Mouse (Mus musculus): ENCODE measurements around the gene Card19.

Gene Card19

GRCm38 (mm10) chr13:49215504-49216219 is at the start of gene Card19:
Gene Card19, minus strand, starts transcription at chr13:49216037.
- peak; percentile 97 for DNase-seq

DNA sequence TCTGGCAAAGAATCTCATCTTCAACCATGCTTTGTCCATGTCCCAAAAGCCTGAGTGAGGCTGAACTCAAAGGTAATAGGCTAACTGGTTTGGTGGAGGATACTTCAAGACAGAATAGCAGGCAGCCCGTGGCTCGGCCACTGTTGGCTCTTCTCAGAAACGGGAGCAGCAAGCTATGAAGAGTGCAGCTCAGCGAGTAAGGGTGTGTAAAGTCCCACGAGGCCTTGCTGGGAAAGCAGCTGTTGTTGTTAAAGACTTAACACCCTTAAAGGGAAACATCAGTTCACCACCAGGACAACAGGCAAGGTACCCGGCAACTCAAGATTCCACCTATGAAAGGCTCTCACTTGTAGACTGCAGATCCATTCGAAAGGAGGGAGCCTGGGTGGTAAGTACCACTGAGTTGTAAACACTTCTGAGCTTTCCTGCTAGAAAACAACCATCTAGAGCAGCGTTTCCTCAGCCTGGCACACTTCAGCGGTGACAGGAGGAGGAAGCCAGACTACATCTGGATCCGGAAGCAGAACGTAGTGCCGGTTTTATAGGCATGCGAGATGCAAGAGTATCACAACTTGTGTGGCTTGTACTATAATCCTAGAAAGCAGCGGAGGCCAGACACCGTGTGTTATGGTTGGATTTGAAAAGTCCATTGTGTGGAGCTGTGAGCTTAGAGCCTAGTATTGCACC is 44.3 kb upstream of the Card19 start:
- no peak for DNase-seq

DNA sequence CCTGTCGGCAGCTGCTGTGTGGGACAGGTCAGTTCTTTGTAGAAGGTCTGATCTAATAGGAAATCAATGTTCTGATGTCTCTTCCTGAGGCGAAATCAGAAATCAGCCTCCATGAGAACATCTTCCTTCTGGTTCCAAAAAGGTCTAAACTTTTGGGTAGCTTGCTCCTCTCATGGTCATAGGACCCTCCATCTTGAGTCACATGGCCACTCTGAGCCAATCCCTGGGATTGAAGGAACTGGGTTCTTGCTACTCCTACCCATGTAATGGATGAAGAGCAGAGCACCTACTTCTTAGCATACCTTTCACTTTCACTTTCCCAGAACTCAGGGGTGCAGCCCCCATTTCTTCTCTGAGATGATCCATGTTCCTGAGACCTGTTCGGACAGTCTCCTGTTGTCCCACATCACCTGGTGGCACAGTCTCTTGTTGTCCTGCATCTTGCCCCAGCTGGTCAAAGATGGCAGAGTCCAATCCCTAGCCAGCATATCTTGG is 42.0 kb upstream of the Card19 start:
- no peak for DNase-seq

DNA sequence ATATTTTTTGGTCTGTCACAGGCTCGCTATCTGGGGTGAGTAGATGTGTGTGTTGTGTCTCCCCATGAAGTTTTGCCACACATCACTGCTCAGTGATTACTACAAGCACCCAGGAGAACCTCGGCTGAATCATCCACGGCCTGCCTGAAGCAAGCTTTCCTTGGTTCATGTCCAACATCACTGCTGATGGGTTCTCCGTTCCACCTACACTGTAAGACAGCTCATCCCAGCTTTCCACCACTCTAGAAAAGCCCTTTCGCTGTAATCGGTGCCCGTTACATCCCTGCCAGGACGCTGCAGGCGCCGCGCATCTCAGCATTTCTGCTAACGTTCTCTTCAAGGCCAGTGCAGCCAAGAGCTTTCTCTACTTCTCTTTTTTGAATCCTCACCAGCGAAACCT is 36.9 kb upstream of the Card19 start:
- DNase-seq, result no peak

- DNase-seq, result no peak
Observed at GRCm38 (mm10) chr13:49252113-49252512, 36.3 kb upstream of the Card19 start.

DNA sequence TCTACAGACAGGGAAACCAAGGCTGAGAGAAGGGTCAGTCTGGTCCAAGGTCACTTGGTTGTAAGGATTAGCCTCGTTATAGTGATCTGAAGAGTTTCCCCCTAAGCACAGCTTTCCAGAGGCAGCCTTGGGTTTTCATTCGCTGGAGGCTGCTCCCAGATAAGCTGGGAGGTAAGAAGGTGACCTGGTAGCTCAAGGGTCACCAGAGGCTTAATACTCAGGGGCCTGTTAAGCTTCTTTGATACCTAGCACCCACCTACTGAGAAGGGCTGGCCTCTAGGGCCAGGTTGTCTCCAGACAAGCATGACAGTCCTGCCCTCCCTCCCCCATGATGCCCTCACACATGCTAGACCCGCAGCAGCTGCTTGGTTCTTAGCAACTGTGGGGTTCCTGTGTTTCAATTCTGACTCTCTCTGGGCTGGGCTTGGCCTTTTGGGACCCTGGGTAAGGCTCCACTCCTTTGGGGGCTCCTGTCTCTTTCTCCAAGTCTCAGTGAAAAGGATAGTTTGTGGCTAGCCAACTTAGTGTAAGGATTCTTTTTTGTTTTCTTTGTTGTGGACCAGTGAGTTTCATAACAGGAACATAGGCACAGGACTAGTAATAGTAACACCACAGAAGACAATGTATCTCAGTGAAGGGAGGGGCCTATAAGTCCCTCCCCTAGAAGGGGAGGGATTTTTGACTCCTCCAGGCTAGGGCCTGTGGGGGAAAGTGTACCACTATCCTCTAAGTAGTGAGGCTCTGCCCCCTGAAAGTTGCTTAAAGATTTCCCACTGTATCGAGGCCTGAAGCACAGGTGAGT is 35.1 kb upstream of the Card19 start:
- DNase-seq, result no peak

GRCm38 (mm10) chr13:49249634-49250033 is 33.8 kb upstream of the Card19 start:
- no peak for DNase-seq

DNA sequence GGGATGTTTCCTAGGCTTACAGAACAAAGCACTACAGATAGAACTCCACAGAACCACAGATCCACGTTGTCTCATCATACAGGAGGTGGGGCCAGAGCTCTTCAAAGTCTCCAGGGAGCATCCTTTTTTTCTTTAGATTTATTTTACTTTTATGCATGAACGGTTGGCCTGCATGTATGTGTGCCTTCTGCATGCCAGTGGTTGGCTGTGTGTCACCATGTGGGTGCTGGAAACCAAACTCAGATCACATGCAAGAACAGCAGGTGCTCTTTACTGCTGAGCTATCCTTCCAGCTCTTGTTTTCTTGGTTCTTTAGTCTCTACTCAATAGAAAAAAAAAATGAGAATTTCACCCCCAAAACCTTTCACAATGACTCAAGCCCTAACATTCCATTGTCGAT is 33.1 kb upstream of the Card19 start:
- no peak for DNase-seq

- no peak for DNase-seq
Observed at GRCm38 (mm10) chr13:49248467-49248862, 32.6 kb upstream of the Card19 start, which contains the start of gene Susd3. Gene Susd3, minus strand, starts transcription at chr13:49248706.

DNA sequence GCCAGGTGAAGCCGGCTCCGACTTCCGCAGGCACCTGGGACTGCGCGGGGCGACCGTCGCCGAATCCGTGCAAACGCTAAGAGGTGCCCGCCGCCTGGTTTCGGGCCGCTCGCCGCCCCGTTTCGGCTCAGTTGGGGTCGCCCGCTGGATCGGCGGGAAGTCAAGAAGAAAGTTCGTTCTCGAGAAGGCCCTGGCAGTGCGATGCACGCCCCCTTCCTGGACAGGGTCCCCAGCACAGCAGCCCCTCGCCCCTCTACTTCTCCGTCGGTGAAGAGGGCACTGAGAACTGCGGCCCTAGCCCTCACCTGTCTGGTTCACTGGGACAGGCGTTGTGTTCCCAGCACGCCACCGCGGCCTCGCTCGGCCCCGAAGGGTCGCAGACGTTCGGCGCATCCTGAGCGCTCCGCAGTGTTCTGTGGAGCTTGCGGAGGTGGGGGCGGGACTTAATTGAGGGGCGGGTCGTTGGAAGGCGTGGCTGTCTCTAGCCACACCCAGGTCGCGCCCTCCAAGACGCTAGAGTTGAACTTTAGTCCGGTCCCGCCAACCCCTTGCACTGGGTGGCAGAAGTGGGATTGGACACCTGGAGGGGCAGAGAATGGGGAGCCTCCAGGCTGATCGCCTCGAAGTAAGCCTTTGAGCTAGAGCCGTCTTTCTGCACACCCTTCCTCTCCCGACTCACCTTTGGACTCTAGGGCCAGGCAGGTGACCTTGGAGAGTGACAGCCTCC is 32.1 kb upstream of the Card19 start:
- DNase-seq, result peak; percentile 72

- DNase-seq, result no peak
Observed at GRCm38 (mm10) chr13:49247232-49247739, 31.4 kb upstream of the Card19 start.

DNA sequence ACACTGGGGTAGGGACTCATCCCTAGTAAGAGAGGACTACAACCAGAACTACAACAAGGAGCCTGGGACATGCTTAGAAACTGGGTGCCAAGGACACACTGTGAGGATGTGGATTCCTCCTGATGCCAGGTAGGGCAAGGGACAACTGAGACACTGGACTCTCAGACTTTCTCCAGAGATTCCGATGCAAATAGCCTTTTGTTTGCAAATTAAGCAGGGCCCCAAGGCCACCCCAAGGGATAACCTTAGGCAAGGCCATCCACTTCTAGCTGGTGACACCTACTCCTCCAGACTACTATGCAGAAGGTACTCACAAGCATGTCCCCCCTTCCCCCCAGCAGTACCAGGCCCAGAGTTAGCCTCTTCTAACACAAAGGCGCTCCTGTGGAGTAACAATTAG is 30.8 kb upstream of the Card19 start:
- no peak for DNase-seq

- DNase-seq, result no peak
Observed at GRCm38 (mm10) chr13:49246011-49246410, 30.2 kb upstream of the Card19 start.

- DNase-seq, result no peak
Observed at GRCm38 (mm10) chr13:49245251-49245650, 29.4 kb upstream of the Card19 start.

- DNase-seq, result no peak
Observed at GRCm38 (mm10) chr13:49243492-49243891, 27.7 kb upstream of the Card19 start.

DNA sequence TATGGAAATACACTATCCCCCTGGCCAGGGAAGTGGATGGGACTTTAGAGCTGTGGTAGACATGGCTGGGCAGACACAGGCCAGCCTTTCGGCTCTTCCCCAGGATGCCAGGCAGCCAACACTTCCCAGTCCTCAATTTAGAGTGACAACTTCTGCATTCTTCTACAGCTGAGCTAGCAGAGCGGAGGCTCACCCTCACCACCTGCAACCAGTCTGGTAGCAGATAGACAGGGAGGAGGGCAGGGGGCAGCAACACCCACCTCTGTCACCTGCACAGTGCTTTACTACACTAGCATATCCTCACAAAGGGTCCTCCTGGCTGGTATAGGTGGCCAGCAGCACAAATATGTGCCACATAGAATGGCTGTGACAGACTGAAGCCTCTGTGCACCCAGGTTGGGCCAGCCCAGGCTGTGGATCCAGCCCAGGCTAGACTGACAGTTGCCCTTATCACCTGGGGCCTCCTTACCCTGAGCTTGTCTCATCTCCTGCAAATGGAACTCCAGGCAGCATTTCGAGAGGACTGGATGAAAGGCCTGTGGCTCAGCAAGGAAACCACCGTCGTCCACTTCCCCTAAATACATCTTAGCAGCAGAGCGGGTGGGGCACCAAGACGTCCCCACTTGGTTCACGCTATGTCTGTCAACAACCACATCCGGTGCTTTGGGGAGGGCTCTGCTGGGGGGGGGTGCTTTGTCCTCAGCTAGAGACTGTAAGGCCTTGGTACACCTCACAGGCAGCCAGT is 26.7 kb upstream of the Card19 start:
- no peak for DNase-seq

DNA sequence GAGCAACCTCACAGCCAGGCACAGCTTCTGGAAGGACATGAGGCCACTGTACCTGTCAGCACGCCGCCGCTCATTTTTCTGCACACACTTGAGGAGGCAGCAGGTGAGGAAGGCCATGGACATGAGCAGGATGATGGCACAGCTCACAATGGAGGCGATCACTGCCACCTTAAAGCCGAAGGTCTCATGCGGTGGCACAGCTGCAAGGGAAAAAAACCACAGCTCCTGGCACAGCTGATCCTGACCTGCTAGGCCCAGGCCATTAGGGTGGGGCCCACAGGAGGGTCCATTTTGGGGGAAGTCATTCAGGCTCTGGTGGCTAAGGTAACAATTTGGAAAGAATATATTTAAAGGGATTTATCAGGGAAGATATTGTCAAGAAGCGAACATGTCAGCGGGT is 22.9 kb upstream of the Card19 start:
- DNase-seq, result no peak

GRCm38 (mm10) chr13:49237617-49238016 is 21.8 kb upstream of the Card19 start:
- DNase-seq, result no peak

GRCm38 (mm10) chr13:49234711-49235110 is 18.9 kb upstream of the Card19 start:
- DNase-seq, result no peak

DNA sequence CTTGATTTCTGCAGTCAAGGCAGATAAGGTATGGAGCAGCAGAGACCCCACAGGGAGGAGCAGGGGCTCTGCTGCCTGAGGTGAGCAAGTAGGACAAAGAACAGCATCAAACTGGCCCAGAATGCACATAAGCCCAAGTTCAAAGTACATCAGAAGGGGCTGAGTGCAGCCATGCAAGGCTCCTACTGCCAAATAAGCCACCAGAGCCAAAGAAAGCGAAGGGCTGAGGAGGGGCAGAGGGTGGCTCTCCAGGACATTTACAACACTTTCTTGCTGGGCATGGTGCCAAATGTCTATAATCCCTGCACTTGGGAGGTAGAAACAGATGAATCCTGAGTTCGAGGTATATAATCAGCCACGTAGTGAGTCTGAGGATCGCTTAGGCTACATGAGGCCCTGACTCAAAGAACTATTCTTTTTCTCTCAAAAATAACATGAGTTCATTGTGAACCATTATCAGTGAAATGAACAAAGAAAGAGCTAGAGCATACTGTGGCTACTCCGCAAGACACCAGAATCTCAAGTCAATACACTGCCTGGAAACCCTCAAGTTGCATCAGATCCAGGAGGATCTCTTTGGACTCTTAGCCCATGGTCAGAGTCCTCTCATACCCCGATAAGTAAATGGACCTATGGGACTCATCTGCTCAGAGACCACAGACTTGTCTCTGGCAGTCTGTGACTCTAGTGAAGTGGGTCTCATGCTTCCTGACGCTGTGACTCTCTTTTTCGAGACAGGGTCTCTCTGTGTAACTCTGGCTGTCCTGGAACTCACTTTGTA is 18.1 kb upstream of the Card19 start:
- DNase-seq, result no peak

GRCm38 (mm10) chr13:49225633-49226032 is 9.8 kb upstream of the Card19 start:
- DNase-seq, result no peak

Measured in embryo, embryonic 11 days (tissue).